Mouse (Mus musculus): ENCODE measurements at regions not wholly inside any gene's neighbourhood (a gene's known extent, or its start where the extent isn't known, plus 50 kb on each side); places are given as distances from the start of the nearest gene placed in this dataset.

DNA sequence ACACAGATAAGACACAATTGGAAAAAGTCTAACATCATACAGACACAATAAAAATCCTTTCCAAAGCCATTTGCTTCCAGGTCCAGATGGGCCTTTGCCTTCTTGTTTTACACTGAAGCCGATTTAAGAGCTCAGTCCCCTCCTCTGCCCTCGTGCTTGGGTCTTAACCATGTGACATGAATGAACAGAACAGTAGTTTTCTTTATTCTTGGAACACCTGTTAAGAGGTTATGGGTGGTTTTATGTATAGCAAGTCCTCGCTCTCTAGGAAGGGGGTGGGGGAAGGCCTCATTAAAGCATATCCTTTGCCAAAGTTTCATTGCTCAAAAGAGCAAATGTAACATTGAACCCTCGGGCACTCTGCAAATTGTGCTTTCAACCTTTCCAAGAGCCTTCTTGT lies 125.7 kb upstream of the Sfrp2 start:
- no peaks in the 10 kb centered on the region for H3K9me3 ChIP-seq
- no peaks in the 10 kb centered on the region for H3K36me3 ChIP-seq
- H3K27me3 ChIP-seq (ENCODE audit: insufficient read depth, poor library complexity, severe bottlenecking): no peaks in the 10 kb centered on the region
- no peak overlapping the region for H3K27ac ChIP-seq
- no peak for DNase-seq (ENCODE audit: low spot score)
- no peaks in the 10 kb centered on the region for H3K4me1 ChIP-seq (replicated peaks)
- H3K4me3 ChIP-seq: no peak overlapping the region
- WGBS: 81% methylated on average over 4 of the region's 4 CpGs

- Histone ChIP-seq H3K9me3 (no peaks in the 10 kb centered on the region), H3K36me3 (no peaks in the 10 kb centered on the region), H3K27me3 (ENCODE audit: insufficient read depth, poor library complexity, severe bottlenecking) (no peaks in the 10 kb centered on the region), H3K27ac (no peak overlapping the region), H3K4me1 (replicated peaks) (no peaks in the 10 kb centered on the region), H3K4me3 (no peak overlapping the region)
- DNase-seq (ENCODE audit: low spot score): no peak
- 94% methylated on average over 1 of the region's 1 CpGs for WGBS
These were observed 102.4 kb upstream of the Sfrp2 start for GRCm38 (mm10) chr3:83663716-83664115.

DNA sequence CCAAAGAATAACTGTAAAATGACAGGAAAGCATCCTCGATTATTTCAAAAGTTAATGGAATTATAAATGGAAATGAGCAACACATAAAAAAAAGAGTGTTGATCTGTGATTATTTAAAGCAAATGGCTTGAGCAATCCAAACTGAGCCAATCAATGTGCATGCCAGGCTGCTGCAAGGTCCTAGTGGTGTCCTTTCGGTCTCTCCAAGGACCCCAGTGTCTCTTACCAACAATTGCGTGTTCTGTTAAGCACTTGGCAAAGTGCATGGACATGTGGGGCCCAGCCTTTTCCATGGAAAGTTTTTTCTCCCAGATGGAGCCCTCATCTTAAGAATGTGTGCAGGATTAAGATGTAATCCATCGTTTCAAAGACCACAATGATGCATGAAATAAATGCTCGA lies 90.0 kb upstream of the Sfrp2 start:
- DNase-seq (ENCODE audit: low spot score): no peak
- H3K4me1 ChIP-seq (replicated peaks): no peaks in the 10 kb centered on the region
- H3K4me3 ChIP-seq: no peak overlapping the region
- H3K36me3 ChIP-seq: no peaks in the 10 kb centered on the region
- no peaks in the 10 kb centered on the region for H3K9me3 ChIP-seq
- 92% methylated on average over 5 of the region's 5 CpGs for WGBS
- H3K27me3 ChIP-seq (ENCODE audit: insufficient read depth, poor library complexity, severe bottlenecking): no peaks in the 10 kb centered on the region
- no peak overlapping the region for H3K27ac ChIP-seq

DNA sequence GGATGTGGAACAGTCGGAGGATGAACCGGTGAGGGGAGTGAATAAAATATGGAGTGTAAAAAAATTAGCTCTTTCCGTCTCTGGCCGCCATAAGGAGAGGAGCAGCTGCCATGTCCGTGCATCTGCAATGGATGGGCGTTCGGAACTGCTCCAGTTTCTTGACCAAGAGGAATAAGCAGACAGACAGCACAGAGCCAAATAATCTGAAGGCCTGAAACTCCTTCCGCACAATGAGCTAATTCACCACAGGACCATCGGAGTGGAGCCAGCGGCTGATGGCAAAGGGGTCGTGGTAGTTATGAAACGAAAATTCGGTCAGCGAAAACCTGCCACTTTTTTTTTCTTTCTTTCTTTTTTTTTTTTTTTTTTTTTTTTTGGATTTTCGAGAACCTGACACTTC lies 79.5 kb upstream of the Sfrp2 start:
- H3K4me1 ChIP-seq (replicated peaks): no peaks in the 10 kb centered on the region
- no peak for DNase-seq (ENCODE audit: low spot score)
- no peak overlapping the region for H3K4me3 ChIP-seq
- H3K9me3 ChIP-seq: no peaks in the 10 kb centered on the region
- H3K36me3 ChIP-seq: no peaks in the 10 kb centered on the region
- H3K27ac ChIP-seq: no peak overlapping the region
- WGBS: 95% methylated on average over 15 of the region's 15 CpGs
- no peaks in the 10 kb centered on the region for H3K27me3 ChIP-seq (ENCODE audit: insufficient read depth, poor library complexity, severe bottlenecking)

GRCm38 (mm10) chr3:83687503-83687902 lies 78.6 kb upstream of the Sfrp2 start:
- Histone ChIP-seq H3K9me3 (no peaks in the 10 kb centered on the region), H3K36me3 (no peaks in the 10 kb centered on the region), H3K4me1 (replicated peaks) (no peaks in the 10 kb centered on the region), H3K27me3 (ENCODE audit: insufficient read depth, poor library complexity, severe bottlenecking) (no peaks in the 10 kb centered on the region), H3K27ac (no peak overlapping the region), H3K4me3 (no peak overlapping the region)
- no peak for DNase-seq (ENCODE audit: low spot score)
- 78% methylated on average over 4 of the region's 4 CpGs for WGBS

DNA sequence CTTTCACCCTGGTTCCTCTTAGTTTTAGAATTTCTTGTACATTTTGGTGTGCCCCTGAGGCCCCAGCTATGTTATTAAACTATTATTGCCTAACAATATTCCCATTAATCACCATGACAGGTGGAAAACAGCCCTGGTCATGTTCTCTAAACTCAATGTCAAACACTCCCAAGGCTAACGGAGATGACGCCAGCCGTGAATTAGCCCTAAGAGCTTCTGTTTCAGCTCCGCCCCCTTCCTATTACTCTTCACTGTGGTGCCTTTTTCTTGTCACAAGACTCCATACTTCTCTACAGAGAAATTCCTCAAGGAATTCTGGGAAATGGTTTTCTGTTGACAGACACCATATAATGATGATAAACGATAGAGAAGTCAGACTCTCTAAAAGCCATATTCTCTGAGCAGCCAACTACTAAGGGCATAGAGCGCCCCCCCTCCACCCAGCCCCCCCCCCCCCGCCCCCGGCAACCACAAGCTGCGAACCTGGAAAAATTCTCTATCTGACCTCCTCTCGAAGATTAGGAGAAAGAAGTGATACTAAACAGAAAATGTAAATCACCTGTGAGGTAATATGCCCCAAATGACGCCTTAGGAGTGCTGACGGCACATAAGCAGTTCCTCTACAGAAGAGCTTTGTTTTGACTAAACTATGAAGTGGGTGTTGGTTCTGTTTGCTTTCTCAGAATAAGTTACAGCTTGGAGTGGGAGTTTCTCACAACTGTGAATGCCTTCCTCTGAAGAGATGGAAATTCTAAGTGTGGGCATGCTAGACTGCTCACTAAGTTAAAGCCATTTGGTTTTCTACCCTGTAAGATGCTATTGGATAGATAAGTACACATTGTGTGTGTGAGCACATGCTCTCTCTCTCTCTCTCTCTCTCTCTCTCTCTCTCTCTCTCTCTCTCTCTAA lies 76.8 kb upstream of the Sfrp2 start:
- Histone ChIP-seq H3K4me1 (replicated peaks) (no peaks in the 10 kb centered on the region), H3K27ac (no peak overlapping the region), H3K36me3 (no peaks in the 10 kb centered on the region), H3K9me3 (no peaks in the 10 kb centered on the region), H3K27me3 (ENCODE audit: insufficient read depth, poor library complexity, severe bottlenecking) (no peaks in the 10 kb centered on the region), H3K4me3 (no peak overlapping the region)
- WGBS: 83% methylated on average over 12 of the region's 12 CpGs
- DNase-seq (ENCODE audit: low spot score): no peak

- no peaks in the 10 kb centered on the region for H3K36me3 ChIP-seq
- no peak for DNase-seq (ENCODE audit: low spot score)
- H3K4me3 ChIP-seq: no peak overlapping the region
- H3K9me3 ChIP-seq: no peaks in the 10 kb centered on the region
- 87% methylated on average over 5 of the region's 5 CpGs for WGBS
- no peaks in the 10 kb centered on the region for H3K4me1 ChIP-seq (replicated peaks)
- no peak overlapping the region for H3K27ac ChIP-seq
- H3K27me3 ChIP-seq (ENCODE audit: insufficient read depth, poor library complexity, severe bottlenecking): no peaks in the 10 kb centered on the region
These were observed 71.6 kb upstream of the Sfrp2 start for GRCm38 (mm10) chr3:83694505-83694904.

DNA sequence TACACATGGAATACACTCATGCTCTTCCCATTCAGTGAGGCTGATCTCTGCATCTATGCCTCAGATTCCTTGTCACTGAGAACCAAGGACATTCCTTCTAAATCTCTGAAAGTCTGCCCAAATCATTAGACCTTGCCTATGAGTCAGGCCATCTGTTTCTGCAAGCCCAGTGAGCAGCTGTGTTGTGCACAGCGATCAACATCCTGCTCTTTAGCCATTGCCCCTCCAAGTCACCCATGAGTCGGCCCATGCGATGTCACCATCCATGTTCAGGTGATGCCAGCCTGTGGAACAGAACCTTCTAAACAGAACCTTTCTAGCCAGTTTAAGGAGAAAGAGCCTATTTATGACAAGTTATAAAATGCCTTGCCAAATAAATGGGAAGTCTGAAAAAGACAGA lies 66.4 kb upstream of the Sfrp2 start:
- no peaks in the 10 kb centered on the region for H3K36me3 ChIP-seq
- WGBS: 98% methylated on average over 3 of the region's 3 CpGs

DNA sequence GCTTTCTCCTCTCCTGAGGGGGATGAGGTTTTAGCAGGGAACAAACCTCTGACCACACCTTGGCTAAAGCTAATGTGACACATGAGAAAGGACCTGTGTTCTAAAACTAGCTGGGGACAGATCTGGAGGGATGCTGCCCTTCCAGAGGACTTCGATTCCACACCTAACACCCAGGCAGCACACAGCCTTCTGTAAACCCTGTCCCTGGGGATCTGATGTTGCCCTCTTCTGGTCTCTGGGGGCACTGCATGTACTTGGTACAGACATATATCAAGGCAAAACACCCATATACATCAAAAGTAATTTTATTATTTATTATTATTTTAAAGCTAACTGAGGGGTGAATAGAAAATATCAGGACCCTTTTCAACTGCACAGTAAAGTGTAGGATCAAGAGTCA lies 65.0 kb upstream of the Sfrp2 start:
- Histone ChIP-seq H3K4me3 (no peak overlapping the region), H3K36me3 (no peaks in the 10 kb centered on the region), H3K9me3 (no peaks in the 10 kb centered on the region), H3K27me3 (ENCODE audit: insufficient read depth, poor library complexity, severe bottlenecking) (no peaks in the 10 kb centered on the region), H3K4me1 (replicated peaks) (no peaks in the 10 kb centered on the region), H3K27ac (no peak overlapping the region)
- 52% methylated on average over 1 of the region's 1 CpGs for WGBS
- peak; percentile 38 for DNase-seq (ENCODE audit: low spot score)

More for the DNA sequence above, 66.4 kb upstream of the Sfrp2 start:
- no peaks in the 10 kb centered on the region for H3K4me1 ChIP-seq (replicated peaks)
- no peak overlapping the region for H3K27ac ChIP-seq
- H3K9me3 ChIP-seq: no peaks in the 10 kb centered on the region
- no peak for DNase-seq (ENCODE audit: low spot score)
- no peak overlapping the region for H3K4me3 ChIP-seq
- H3K27me3 ChIP-seq (ENCODE audit: insufficient read depth, poor library complexity, severe bottlenecking): no peaks in the 10 kb centered on the region

DNA sequence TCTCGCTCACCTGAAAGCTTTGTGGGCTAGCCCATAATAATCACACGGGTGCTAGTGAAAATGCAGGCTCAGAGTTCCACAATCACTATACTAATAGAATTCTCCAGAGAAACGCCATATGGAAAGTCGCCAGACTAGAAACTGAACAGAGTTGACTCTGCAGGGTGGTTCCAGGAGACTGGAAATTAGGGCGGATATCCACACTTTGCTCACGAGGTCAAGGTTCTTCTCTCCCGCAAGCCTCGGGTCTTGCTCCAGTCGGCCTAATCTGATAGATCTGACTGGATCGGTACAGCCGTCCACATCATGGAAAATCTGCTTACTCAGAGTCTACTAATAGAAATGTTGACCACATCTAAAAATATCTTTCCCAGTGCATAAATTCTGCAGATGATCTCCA lies 61.6 kb upstream of the Sfrp2 start:
- Histone ChIP-seq H3K27ac (no peak overlapping the region), H3K4me1 (replicated peaks) (peaks cover 5% of the 10 kb centered on the region), H3K9me3 (no peaks in the 10 kb centered on the region), H3K27me3 (ENCODE audit: insufficient read depth, poor library complexity, severe bottlenecking) (no peaks in the 10 kb centered on the region), H3K36me3 (no peaks in the 10 kb centered on the region), H3K4me3 (no peak overlapping the region)
- WGBS: 93% methylated on average over 11 of the region's 11 CpGs
- DNase-seq (ENCODE audit: low spot score): no peak

GRCm38 (mm10) chr3:83705253-83705652 lies 60.9 kb upstream of the Sfrp2 start:
- H3K9me3 ChIP-seq: no peaks in the 10 kb centered on the region
- no peaks in the 10 kb centered on the region for H3K36me3 ChIP-seq
- no peak overlapping the region for H3K4me3 ChIP-seq
- H3K27me3 ChIP-seq (ENCODE audit: insufficient read depth, poor library complexity, severe bottlenecking): no peaks in the 10 kb centered on the region
- 95% methylated on average over 6 of the region's 6 CpGs for WGBS
- H3K4me1 ChIP-seq (replicated peaks): peaks cover 5% of the 10 kb centered on the region
- no peak for DNase-seq (ENCODE audit: low spot score)
- H3K27ac ChIP-seq: no peak overlapping the region

DNA sequence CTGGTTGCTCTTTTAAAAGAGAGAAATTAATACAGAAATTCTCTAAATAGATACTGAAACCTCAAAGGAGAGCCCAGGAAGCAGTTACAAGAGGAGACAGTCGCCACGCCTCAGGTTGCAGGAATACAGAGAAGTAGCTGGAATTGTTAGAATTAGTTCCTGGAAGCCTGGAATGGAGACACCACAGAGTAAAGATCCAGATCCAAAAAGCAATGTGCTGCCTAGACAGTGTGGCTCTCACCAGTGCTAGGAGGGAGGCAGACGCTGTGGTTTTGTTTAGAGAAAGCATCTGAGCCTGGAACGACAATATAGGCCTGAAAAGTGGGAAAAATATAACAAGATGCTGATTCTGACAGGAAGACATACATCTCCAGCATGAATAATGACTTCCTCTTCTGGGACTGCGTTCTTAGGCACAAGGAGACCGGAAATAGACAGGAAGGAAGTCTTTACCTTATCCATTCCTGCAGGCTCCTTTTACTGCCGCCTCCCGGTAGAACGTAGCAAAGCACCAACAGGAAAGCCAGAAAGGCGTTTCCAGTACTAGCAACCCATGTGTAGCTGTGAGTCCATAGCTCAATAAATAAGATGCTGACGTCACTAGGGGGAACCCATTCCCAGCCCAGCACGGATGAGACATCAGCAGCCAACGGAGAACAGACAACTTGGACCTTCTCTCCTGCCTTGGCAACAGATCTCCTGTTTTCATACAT lies 59.4 kb upstream of the Sfrp2 start:
- no peak for DNase-seq (ENCODE audit: low spot score)

DNA sequence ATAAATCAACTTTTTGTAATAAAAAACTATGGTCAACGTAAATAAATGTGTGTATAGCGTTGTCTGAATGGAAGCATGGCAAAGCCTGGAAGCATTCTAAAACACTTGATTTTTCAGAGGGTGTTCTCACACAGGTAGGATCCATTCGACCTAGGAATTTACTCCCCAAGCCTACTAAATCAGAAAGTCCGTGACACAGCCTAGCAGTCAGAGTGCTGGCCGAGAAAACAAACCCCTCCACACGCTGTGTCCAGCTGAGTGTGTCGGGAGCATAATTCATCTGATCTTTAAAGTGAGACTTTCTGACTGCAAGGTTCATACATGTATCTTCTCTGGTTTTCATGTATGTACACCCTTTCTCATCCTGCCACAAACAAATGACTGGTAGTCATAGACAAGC lies 58.8 kb upstream of the Sfrp2 start:
- H3K9me3 ChIP-seq: no peaks in the 10 kb centered on the region
- no peak overlapping the region for H3K27ac ChIP-seq
- H3K4me1 ChIP-seq (replicated peaks): peaks cover 16% of the 10 kb centered on the region
- WGBS: 83% methylated on average over 7 of the region's 7 CpGs
- H3K27me3 ChIP-seq (ENCODE audit: insufficient read depth, poor library complexity, severe bottlenecking): no peaks in the 10 kb centered on the region
- H3K36me3 ChIP-seq: no peaks in the 10 kb centered on the region
- DNase-seq (ENCODE audit: low spot score): no peak
- no peak overlapping the region for H3K4me3 ChIP-seq

More for the DNA sequence above, 59.4 kb upstream of the Sfrp2 start:
- H3K4me3 ChIP-seq: no peak overlapping the region
- peaks cover 16% of the 10 kb centered on the region for H3K4me1 ChIP-seq (replicated peaks)
- H3K36me3 ChIP-seq: no peaks in the 10 kb centered on the region
- H3K9me3 ChIP-seq: no peaks in the 10 kb centered on the region
- H3K27ac ChIP-seq: no peak overlapping the region
- H3K27me3 ChIP-seq (ENCODE audit: insufficient read depth, poor library complexity, severe bottlenecking): no peaks in the 10 kb centered on the region
- WGBS: 76% methylated on average over 13 of the region's 13 CpGs

Data from hindbrain, embryonic 10.5 days (tissue).